Mouse (Mus musculus): ENCODE results near the gene Wnk2.

- TF ChIP-seq CTCF (IDR thresholded peaks at IDR 0.05; ENCODE audit: low read depth, low read length): no peak
- no peak for TF ChIP-seq POLR2A (IDR thresholded peaks at IDR 0.05; ENCODE audit: borderline replicate concordance, low read depth, low read length)
Observed at GRCm38 (mm10) chr13:49146040-49146697, 1.6 kb downstream of the Wnk2 start.

All from bone marrow macrophage, adult 2 months (primary cell).